Mouse (Mus musculus): ENCODE measurements at regions not wholly inside any gene's neighbourhood (a gene's known extent, or its start where the extent isn't known, plus 50 kb on each side); places are given as distances from the start of the nearest gene placed in this dataset.

GRCm38 (mm10) chr1:143217401-143217800 is 423.1 kb upstream of the B3galt2 start:
- TF ChIP-seq POLR2A (IDR thresholded peaks at IDR 0.05; ENCODE audit: insufficient read length, low read depth) (no peak), E2F4 (IDR thresholded peaks at IDR 0.05; ENCODE audit: insufficient read depth) (no peak), TCF12 (IDR thresholded peaks at IDR 0.05; ENCODE audit: insufficient read depth, poor library complexity, severe bottlenecking) (no peak), USF1 (IDR thresholded peaks at IDR 0.05; ENCODE audit: low read depth) (no peak), MAX (IDR thresholded peaks at IDR 0.05; ENCODE audit: low read depth) (no peak), MYOG (IDR thresholded peaks at IDR 0.05; ENCODE audit: control insufficient read depth in 1 of 3, insufficient read depth in 1 of 3, insufficient read length in 2 of 3, low read depth in 2 of 3) (no peak), POLR2AphosphoS2 (IDR thresholded peaks at IDR 0.05; ENCODE audit: insufficient read length, low read depth) (no peak), SRF (IDR thresholded peaks at IDR 0.05; ENCODE audit: control insufficient read depth, insufficient read length, low read depth) (no peak), MYOD1 (IDR thresholded peaks at IDR 0.05; ENCODE audit: control insufficient read depth in 1 of 3, insufficient read length in 2 of 3, low read depth in 2 of 3) (no peak), REST (IDR thresholded peaks at IDR 0.05; ENCODE audit: insufficient read depth, insufficient read length) (no peak)

All from myocyte (in vitro differentiated cells).